Mouse (Mus musculus) kidney, postnatal 14 days (tissue): Measurements from ENCODE around the gene Vps8.
"Not testable (repeated sequence)": the region's sequence is repeated elsewhere in the genome, so short reads cannot be mapped to it uniquely, and the experiment has no call there.

Experiments used
- DNase-seq: peaks from one replicate; pipeline ENCODE4 v3.0.0; 2022; ENCODE audit warnings: mixed read lengths

The Vps8 gene

GRCm38 (mm10) chr16:21636156-21636853 is 213.4 kb downstream of the Vps8 start:
- DNase-seq = no peak

DNA sequence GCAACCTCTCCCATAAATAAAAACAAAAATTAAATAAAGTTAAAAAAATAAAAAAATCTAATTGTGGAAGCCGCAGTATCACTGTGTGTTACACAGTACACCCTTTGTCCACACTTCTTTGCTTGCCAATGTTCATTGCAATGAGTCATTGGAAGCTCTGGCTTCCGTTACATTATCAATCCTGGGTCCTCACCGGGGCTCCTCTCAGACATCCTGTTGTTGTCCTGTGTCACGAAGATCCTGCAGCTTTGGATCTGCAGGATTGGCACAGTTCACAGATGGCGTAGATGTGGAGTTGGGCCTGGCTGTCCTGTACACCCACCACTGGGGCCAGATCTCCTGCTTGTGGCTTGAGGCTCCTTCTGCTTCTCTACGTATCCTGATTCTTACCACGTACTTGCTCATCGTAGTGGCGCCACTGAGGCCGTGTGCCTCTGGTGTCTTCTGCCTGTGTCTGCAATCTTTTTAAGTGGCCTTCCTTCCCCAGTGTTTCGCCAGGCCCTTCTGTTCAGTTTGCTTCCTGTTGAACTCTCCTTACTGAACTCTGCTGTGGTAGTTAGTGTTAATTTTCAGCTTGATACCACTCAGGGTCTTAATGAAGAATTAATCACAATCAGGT is 214.4 kb downstream of the Vps8 start:
- no peak for DNase-seq

GRCm38 (mm10) chr16:21640766-21641499 is 218.0 kb downstream of the Vps8 start:
- peak; percentile 47 for DNase-seq

- DNase-seq = peak; percentile 64
Observed at GRCm38 (mm10) chr16:21641944-21642343, 219.0 kb downstream of the Vps8 start.

- DNase-seq = peak; percentile 50
Observed at GRCm38 (mm10) chr16:21642906-21643305, 220.0 kb downstream of the Vps8 start.

DNA sequence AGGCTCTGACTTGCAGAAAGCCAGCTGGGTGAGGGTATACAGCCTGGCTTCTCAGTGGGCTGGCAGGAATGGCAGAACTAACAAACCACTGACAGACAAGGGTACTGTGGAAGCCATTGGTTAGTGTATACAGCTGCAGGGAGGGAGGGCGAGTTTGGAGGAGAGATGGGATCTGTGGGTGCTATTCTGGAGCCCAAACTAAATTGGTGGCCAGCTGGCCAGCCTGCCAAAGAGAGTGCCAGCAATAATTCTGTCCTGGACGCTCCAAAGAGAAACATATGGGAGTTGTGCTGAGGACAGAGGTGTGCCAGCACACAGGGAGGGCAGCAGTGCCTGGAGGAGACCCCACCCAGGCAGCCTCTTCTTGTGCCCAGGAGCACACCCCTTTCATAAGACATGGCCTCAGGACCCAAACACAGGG is 220.7 kb downstream of the Vps8 start:
- DNase-seq = no peak

DNA sequence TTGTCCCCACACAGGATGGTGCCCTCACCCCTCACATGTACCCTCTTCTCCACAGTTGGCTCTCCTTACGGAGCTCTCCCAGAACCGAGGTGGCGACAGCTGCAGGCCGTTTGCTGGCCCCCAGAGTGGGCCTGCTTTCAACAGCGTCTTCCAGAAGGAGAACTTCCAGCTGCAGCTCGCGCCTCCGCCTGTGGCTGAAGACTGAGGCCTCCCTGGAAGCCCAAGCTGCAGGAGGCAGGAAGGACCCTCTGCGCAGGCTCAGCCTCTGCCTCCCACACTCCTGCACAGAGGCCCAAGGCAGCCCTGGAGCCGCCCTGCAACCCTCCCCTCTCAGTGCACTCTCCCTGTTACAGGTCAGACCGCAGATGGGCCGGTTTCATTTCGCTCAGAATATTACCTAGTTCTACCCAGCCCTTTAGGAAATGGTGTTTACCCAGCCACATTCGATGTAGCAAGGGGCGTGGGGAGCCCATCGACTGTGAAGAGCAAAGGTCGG is 221.2 kb downstream of the Vps8 start:
- DNase-seq = peak; percentile 84

- no peak for DNase-seq
Observed at GRCm38 (mm10) chr16:21644574-21644973, 221.7 kb downstream of the Vps8 start.

DNA sequence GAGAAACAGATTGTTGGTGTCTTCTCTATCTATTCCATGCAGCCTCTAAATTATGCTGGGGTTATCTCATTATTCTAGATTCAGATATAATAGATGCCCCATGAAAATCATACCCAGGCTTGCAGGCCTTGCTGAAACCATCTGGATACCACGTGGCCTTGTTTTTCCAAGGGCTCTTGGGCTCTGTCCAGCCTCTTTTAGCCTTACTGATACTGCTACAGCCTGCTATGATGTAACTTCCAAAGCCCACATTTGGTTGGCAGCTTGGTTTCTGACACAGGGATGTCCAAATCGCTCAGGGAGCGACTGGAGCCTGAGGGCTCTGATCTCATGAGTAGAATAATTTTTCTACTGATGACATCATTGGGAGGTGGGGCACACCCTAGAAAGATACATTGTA is 223.0 kb downstream of the Vps8 start:
- no peak for DNase-seq

GRCm38 (mm10) chr16:21646496-21646895 is 223.6 kb downstream of the Vps8 start:
- DNase-seq = no peak

DNA sequence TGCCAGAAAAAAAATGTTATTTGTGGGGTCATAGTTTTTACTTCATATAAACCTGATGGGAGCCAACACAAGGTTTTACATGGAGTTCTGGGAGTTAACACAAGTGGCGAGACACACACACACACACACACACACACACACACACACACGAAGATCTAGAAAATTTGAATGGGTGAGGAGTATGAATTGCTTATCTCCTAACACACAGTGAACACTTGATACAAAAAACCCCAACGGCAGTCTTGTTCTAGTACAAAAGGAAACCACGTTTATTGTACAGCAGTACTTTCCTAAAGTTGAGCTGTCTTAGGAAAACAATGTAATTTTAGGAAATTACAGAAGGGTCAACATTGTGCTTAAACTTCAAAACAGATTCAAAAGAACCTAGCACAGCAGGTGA is 225.9 kb downstream of the Vps8 start:
- DNase-seq = no peak

- no peak for DNase-seq
Observed at GRCm38 (mm10) chr16:21650289-21650688, 227.4 kb downstream of the Vps8 start.

GRCm38 (mm10) chr16:21651161-21651560 is 228.2 kb downstream of the Vps8 start:
- DNase-seq = no peak

DNA sequence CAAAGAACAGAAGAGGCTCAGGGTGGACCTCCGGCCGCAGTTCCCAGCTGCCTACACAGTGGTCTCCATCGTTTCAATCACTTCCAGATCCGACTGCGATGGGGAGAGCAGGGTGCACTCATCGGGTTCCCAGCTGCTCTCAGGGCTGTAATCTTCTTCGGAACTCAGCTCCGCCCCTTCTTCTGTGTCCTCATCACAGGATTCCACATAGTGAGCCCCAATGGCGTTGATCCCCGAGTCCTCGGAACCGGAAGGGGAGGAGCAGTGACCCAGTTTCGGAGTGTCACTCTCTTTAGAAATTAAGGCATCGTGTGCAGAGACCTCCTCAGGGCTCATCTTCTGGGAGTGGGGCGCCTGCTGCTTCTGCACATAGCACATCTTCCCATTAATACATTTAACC is 230.2 kb downstream of the Vps8 start:
- no peak for DNase-seq

DNA sequence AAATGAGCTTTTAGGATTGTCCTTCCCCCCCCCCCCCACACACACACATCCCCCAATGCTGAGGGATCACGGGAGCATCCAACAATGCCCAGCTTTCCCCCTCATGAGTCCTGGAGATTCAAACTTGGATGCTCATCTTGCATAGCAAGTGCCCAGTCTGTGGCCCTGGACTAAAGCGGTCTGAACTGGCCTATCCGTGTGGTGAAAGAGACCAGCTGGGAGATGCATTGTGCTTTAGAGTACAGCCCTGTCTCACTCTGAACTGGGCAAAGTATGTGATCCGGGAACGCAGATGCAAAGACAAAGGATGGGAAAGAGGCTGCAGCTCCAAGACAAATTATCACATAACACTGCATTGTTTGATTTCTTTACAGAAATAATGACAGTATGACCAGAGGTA is 231.5 kb downstream of the Vps8 start:
- DNase-seq = no peak

- DNase-seq = peak; percentile 47
Observed at GRCm38 (mm10) chr16:21655291-21655690, 232.4 kb downstream of the Vps8 start.

DNA sequence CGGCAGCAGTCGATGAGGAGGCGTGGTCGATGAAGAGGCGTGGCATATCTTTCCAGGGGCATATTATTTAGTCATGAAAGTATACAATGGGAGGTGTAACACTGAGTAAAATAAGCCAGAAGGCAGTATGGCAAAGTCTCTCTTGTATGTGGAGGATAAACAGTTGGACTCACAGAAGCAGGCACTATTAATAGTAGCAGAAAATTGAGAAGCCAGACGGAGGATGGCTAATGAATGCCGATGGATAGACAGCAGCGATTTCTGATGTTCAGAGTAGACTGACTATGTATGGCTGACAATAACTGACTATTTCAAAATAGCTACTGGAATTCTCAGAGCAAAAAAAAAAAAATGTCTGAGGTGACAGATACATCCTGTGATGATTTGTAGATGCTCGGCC is 233.0 kb downstream of the Vps8 start:
- no peak for DNase-seq

DNA sequence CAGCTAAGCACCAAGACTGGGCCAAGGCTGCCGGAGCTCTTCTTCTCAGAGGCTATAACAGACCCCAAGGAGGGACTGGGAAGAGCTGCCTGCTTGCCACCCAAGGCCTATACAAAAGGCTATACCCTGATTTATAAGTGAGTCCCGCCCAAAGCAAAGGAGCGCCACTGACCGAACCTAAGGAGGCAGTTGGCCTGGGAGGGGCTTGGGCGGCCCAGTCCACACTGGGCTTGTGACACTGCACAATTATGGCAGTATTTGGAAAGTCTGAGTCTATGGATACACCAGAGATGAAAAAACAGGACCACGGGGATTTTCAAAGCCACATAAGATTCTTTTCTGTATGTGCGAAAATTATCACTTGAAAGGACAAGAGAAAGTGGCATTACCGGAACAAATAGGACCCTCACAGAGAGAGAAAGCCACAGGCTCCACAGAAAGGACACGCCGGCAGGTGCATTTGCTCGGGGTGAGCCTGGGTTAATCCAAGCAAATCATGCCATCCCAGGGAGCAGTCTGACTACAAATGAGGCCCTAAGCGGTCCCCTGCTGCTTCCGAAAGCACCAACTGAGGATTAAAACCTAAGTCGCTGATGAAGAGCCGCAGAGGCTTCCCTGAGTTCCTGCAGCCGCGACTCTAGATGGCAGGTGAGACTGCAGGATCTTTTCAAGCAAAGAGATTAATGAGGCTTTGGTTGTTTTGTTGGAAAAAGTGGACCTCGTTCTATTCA is 241.9 kb downstream of the Vps8 start:
- no peak for DNase-seq

GRCm38 (mm10) chr16:21665423-21665986 is 242.6 kb downstream of the Vps8 start:
- DNase-seq = no peak

GRCm38 (mm10) chr16:21671878-21672277 is 249.0 kb downstream of the Vps8 start:
- DNase-seq = no peak

- DNase-seq = not testable (repeated sequence)
Observed at GRCm38 (mm10) chr16:21673046-21673445, 250.1 kb downstream of the Vps8 start.

GRCm38 (mm10) chr16:21673651-21674050 is 250.7 kb downstream of the Vps8 start:
- DNase-seq = not testable (repeated sequence)

GRCm38 (mm10) chr16:21676791-21677190 is 253.9 kb downstream of the Vps8 start:
- no peak for DNase-seq
